23 mouse cellular contexts compared by ENCODE assay signal in the genomic region with DNA sequence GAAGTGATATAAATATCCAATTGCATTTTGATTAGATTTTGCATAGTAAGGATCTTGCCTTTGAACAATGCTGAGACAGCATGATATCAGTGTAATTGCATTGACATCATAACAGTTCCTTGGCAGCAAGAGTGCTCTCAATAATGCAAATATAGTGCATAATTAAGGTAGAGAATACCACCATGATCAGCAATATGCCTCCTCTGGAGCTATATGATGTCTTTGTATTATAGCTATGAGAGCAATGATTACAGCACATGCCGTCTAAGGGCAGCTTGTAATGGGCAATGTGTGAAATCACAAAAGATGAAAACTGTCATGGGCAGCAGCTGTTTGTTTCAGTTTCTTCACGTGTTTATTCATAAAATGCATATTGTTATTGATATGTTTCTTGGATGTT.
DNase-seq lines count a peak whose midpoint lies in the region; ATAC-seq and TF ChIP-seq lines count a peak whose summit lies in the region.
"Had no signal": no experiment of that assay in that cellular context is flagged by ENCODE, and none has a peak within 500 bp of the region (broad histone marks: within the 10 kb centered on the region; RNA-seq: fewer than 3 reads in every experiment).

No protein-coding gene starts in this region.

- H3K4me1 ChIP-seq in forebrain, embryonic 15.5 days: 0 out of 2 replicates have a peak, but pooled peaks cover 3% of the 10 kb centered on the region
- H3K4me1 ChIP-seq in forebrain, postnatal 0 days (ENCODE audit: insufficient read depth): no peaks in the 10 kb centered on the region
- no peaks in the 10 kb centered on the region for H3K4me1 ChIP-seq in hindbrain, postnatal 0 days (ENCODE audit: insufficient read depth, low read length)
- no peaks in the 10 kb centered on the region for H3K4me1 ChIP-seq in hindbrain, embryonic 11.5 days (replicated peaks; ENCODE audit: control insufficient read depth, insufficient read depth, low read length)
- H3K4me1 ChIP-seq in neural tube, embryonic 14.5 days (ENCODE audit: control insufficient read depth, insufficient read depth, low read length): no peaks in the 10 kb centered on the region
- H3K4me1 ChIP-seq in neural tube, embryonic 15.5 days: no peaks in the 10 kb centered on the region
- H3K4me1 ChIP-seq: heart, embryonic 10.5 days; heart, embryonic 13.5 days had no signal

- no peak for DNase-seq in forebrain, postnatal 0 days
- DNase-seq in hindbrain, postnatal 0 days (ENCODE audit: low spot score): peak; percentile 4
- no peak for DNase-seq in hindbrain, embryonic 11.5 days (ENCODE audit: low spot score)
- no peak for DNase-seq in spleen, postnatal 14 days (ENCODE audit: low spot score in 2 of 2)
- DNase-seq: adrenal gland, adult 8-10 months; adrenal gland, postnatal 25 days; cerebellum, adult 18-20 months; cerebellum, adult 9-10 months; cerebellum, postnatal 14 days; gastrocnemius, postnatal 25 days; heart, adult 18-20 months; heart, postnatal 14 days; heart, postnatal 4 days; kidney, adult 2 months had no signal

- no peak overlapping the region for H3K27ac ChIP-seq in forebrain, embryonic 15.5 days (replicated peaks)
- H3K27ac ChIP-seq in forebrain, postnatal 0 days (ENCODE audit: low read depth, low read length): no peak overlapping the region
- H3K27ac ChIP-seq in hindbrain, postnatal 0 days: no peak overlapping the region
- H3K27ac ChIP-seq in hindbrain, embryonic 11.5 days (ENCODE audit: low read depth, low read length): no peak overlapping the region
- no peak overlapping the region for H3K27ac ChIP-seq in neural tube, embryonic 14.5 days (ENCODE audit: low read depth, low read length)
- H3K27ac ChIP-seq in neural tube, embryonic 15.5 days (replicated peaks): no peak overlapping the region
- H3K27ac ChIP-seq: heart, embryonic 10.5 days; heart, embryonic 13.5 days; hindbrain, embryonic 14.5 days had no signal

- H3K4me3 ChIP-seq in forebrain, embryonic 15.5 days: no peak overlapping the region
- H3K4me3 ChIP-seq in forebrain, postnatal 0 days (ENCODE audit: low read depth, low read length): no peak overlapping the region
- H3K4me3 ChIP-seq in hindbrain, postnatal 0 days (ENCODE audit: low read length): no peak overlapping the region
- no peak overlapping the region for H3K4me3 ChIP-seq in hindbrain, embryonic 11.5 days (ENCODE audit: low read depth, low read length)
- H3K4me3 ChIP-seq in neural tube, embryonic 14.5 days (ENCODE audit: low read depth, low read length): no peak overlapping the region
- no peak overlapping the region for H3K4me3 ChIP-seq in neural tube, embryonic 15.5 days (replicated peaks)
- H3K4me3 ChIP-seq: heart, embryonic 10.5 days; heart, embryonic 13.5 days had no signal

- no peaks in the 10 kb centered on the region for H3K27me3 ChIP-seq in forebrain, embryonic 15.5 days
- H3K27me3 ChIP-seq in forebrain, postnatal 0 days (ENCODE audit: insufficient read depth, low read length): no peaks in the 10 kb centered on the region
- H3K27me3 ChIP-seq in hindbrain, postnatal 0 days (ENCODE audit: insufficient read depth, low read length): no peaks in the 10 kb centered on the region
- no peaks in the 10 kb centered on the region for H3K27me3 ChIP-seq in hindbrain, embryonic 11.5 days (ENCODE audit: control insufficient read depth, insufficient read depth, low read length)
- H3K27me3 ChIP-seq in neural tube, embryonic 14.5 days (ENCODE audit: control insufficient read depth, insufficient read depth, low read length): no peaks in the 10 kb centered on the region
- no peaks in the 10 kb centered on the region for H3K27me3 ChIP-seq in neural tube, embryonic 15.5 days (replicated peaks)
- H3K27me3 ChIP-seq: heart, embryonic 13.5 days had no signal

- no peaks in the 10 kb centered on the region for H3K9me3 ChIP-seq in forebrain, embryonic 15.5 days
- H3K9me3 ChIP-seq in forebrain, postnatal 0 days (ENCODE audit: low read length): no peaks in the 10 kb centered on the region
- H3K9me3 ChIP-seq in hindbrain, postnatal 0 days (ENCODE audit: low read length): no peaks in the 10 kb centered on the region
- H3K9me3 ChIP-seq in hindbrain, embryonic 11.5 days (ENCODE audit: control insufficient read depth, low read length): no peaks in the 10 kb centered on the region
- H3K9me3 ChIP-seq in neural tube, embryonic 14.5 days (ENCODE audit: control insufficient read depth, low read length): no peaks in the 10 kb centered on the region
- H3K9me3 ChIP-seq in neural tube, embryonic 15.5 days (replicated peaks): no peaks in the 10 kb centered on the region
- H3K9me3 ChIP-seq: heart, embryonic 10.5 days; heart, embryonic 13.5 days had no signal

- H3K36me3 ChIP-seq in forebrain, embryonic 15.5 days: no peaks in the 10 kb centered on the region
- H3K36me3 ChIP-seq in forebrain, postnatal 0 days (ENCODE audit: insufficient read depth): no peaks in the 10 kb centered on the region
- H3K36me3 ChIP-seq in hindbrain, postnatal 0 days (ENCODE audit: insufficient read depth, low read length): no peaks in the 10 kb centered on the region
- no peaks in the 10 kb centered on the region for H3K36me3 ChIP-seq in hindbrain, embryonic 11.5 days (ENCODE audit: control insufficient read depth, insufficient read depth, low read length)
- no peaks in the 10 kb centered on the region for H3K36me3 ChIP-seq in neural tube, embryonic 14.5 days (ENCODE audit: control insufficient read depth, insufficient read depth, low read length)
- no peaks in the 10 kb centered on the region for H3K36me3 ChIP-seq in neural tube, embryonic 15.5 days
- H3K36me3 ChIP-seq: heart, embryonic 10.5 days; heart, embryonic 13.5 days had no signal

- no peak overlapping the region for H3K4me2 ChIP-seq in forebrain, embryonic 15.5 days (replicated peaks)
- H3K4me2 ChIP-seq in forebrain, postnatal 0 days (ENCODE audit: low read depth): no peak overlapping the region
- H3K4me2 ChIP-seq in hindbrain, postnatal 0 days (ENCODE audit: low read depth, low read length): no peak overlapping the region
- H3K4me2 ChIP-seq in hindbrain, embryonic 11.5 days (replicated peaks; ENCODE audit: low read depth, low read length): no peak overlapping the region
- H3K4me2 ChIP-seq in neural tube, embryonic 14.5 days (ENCODE audit: low read depth, low read length): no peak overlapping the region
- H3K4me2 ChIP-seq in neural tube, embryonic 15.5 days: no peak overlapping the region
- H3K4me2 ChIP-seq: heart, embryonic 13.5 days; hindbrain, embryonic 14.5 days had no signal

- peak; percentile 58; the same call in 1 of the 2 replicates for ATAC-seq in forebrain, embryonic 15.5 days (replicated peaks)
- ATAC-seq in forebrain, postnatal 0 days: no peak
- no peak for ATAC-seq in hindbrain, postnatal 0 days
- no peak for ATAC-seq in hindbrain, embryonic 11.5 days (ENCODE audit: low FRiP score)
- peak; percentile 79 for ATAC-seq in neural tube, embryonic 14.5 days (ENCODE audit: low read depth)
- ATAC-seq in neural tube, embryonic 15.5 days (ENCODE audit: low FRiP score): no peak
- ATAC-seq: activated CD4-positive, CD25-positive, alpha-beta regulatory T cell, adult 4 months; CD4-positive, CD25-positive, alpha-beta regulatory T cell, adult 4 months; intestine, postnatal 0 days had no signal

- no peak overlapping the region for H3K9ac ChIP-seq in forebrain, embryonic 15.5 days (replicated peaks)
- H3K9ac ChIP-seq in forebrain, postnatal 0 days: no peak overlapping the region
- no peak overlapping the region for H3K9ac ChIP-seq in hindbrain, postnatal 0 days (replicated peaks; ENCODE audit: low read length)
- no peak overlapping the region for H3K9ac ChIP-seq in hindbrain, embryonic 11.5 days (ENCODE audit: low read depth, low read length)
- H3K9ac ChIP-seq in neural tube, embryonic 14.5 days (replicated peaks; ENCODE audit: low read depth, low read length): no peak overlapping the region
- H3K9ac ChIP-seq in neural tube, embryonic 15.5 days (replicated peaks): no peak overlapping the region
- H3K9ac ChIP-seq: heart, embryonic 13.5 days; hindbrain, embryonic 14.5 days had no signal

- whole genome bisulfite sequencing in forebrain, embryonic 15.5 days: 32% methylated on average over 2 of the region's 2 CpGs
- WGBS in forebrain, postnatal 0 days: 47% methylated on average over 2 of the region's 2 CpGs
- 46% methylated on average over 2 of the region's 2 CpGs for WGBS in hindbrain, postnatal 0 days
- 82% methylated on average over 2 of the region's 2 CpGs for WGBS in hindbrain, embryonic 11.5 days
- 52% methylated on average over 2 of the region's 2 CpGs for WGBS in neural tube, embryonic 14.5 days
- WGBS in neural tube, embryonic 15.5 days: 50% methylated on average over 2 of the region's 2 CpGs

- TF ChIP-seq CTCF in forebrain, postnatal 0 days (IDR thresholded peaks at IDR 0.05; ENCODE audit: low read depth): no peak
- TF ChIP-seq CTCF in hindbrain, postnatal 0 days (IDR thresholded peaks at IDR 0.05; ENCODE audit: low read depth): no peak

Comparison
In these comparisons a context has a peak if more than half of its experiments do, and no peak if none do; other contexts are left out.
1. ATAC-seq: peak in forebrain, embryonic 15.5 days (single experiment) and neural tube, embryonic 14.5 days (single experiment); none in forebrain, postnatal 0 days (single experiment), hindbrain, postnatal 0 days (single experiment), hindbrain, embryonic 11.5 days (single experiment) and neural tube, embryonic 15.5 days (single experiment).